Mouse (Mus musculus) adrenal gland (tissue): ENCODE results near the gene Fxn.
"Not testable (repeated sequence)": the region's sequence is repeated elsewhere in the genome, so short reads cannot be mapped to it uniquely, and the experiment has no call there.

Source experiments
- intact Hi-C: fragments of 180-260 bp; cut with DNase I; formaldehyde crosslinking; loops from one replicate; pipeline ENCODE4 v1.15.1; 2025

The Fxn gene

DNA sequence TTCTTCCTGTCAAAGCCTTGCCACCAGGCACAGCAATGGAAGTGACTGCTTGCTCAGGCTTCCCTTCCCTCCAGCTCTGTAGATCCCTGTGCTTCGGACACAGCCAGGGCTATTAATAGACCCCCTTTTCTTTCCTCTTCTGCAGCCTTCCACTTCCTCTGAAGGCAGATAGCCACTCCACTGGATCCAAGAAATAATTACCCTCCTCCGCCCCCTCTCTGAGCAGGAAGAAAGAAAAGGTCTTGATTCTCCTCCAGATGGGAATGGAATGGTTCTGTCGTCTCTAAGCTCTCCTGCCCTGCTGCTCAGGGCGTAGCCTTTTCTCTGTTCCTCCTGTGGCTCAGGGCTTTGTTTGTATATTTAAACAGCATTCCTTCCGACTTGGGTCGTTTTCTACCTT lies 28.5 kb downstream of the Fxn start:
- intact Hi-C loops, result no loop called here

DNA sequence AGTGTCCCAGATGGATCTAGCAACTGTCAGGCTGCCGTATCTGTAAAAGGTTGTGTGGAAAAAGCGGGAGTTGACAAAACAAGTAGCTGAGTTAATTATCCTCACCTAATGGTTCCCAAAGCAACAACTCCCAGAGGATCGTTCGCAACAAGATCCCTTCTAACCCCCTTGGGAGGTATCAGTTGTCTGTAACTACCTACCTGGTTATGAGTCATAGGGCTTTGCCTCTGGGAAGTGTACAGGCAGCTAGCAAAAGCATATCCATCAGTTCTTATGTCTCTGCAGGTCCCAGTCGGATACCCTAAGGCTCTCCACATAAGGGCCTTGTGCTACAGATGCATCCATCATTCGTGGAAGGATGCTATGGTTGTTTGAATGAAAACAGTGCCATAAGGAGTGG lies 37.1 kb downstream of the Fxn start:
- intact Hi-C loops, result no loop called here

DNA sequence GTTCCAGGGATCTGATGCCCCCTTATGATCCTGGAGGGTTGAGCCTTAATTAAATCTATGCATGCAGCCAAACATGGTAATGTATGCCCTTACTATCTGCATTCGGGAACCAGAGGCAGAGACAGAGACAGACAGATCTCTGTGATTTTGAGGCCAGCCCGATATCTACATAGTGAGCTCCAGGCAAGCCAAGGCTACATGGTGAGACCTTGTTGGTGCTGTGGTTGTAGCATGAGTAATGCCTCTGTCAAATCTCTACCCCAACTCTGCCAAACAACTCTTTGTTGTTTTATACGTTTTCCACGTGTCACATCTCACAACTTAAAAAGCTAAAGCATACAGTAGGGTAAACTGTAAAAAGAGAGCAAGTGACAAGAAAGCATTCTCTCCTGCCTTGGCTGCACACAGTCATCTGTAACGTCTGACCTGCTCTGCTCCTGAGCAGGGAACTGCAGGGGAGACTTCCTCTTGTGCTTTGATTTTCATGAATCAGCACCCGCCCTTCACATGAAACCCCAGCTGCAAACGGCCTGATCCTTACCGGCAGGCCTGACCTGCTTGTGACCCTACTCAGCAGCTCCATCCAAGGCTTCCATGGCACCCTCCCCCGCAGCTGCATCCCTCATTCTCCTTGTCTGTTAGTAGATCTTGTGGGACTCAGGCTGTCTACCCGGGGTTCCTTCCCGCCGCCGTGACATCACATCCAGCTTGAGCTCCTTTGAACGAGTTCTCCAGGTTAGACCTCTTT lies 38.4 kb downstream of the Fxn start:
- intact Hi-C loops, result no loop called here

DNA sequence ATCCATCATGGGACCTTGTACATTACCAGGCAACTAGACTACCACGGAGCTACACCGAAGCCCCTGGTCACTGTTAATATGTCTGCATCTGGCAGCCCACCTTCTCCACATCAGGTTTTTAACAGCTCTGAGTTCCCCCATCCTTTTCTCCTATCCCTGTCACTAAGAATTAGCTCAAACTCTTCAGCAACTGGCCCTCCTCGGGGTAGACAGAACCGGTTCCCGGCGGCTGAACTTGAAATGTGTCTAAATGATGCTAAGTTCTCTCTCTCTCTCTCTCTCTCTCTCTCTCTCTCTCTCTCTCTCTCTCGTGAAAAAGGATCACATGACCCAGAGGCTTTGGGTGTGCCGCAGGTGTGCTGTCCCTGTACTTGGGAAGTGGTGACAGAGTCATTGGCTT lies 39.1 kb downstream of the Fxn start:
- intact Hi-C loops, result no loop called here

DNA sequence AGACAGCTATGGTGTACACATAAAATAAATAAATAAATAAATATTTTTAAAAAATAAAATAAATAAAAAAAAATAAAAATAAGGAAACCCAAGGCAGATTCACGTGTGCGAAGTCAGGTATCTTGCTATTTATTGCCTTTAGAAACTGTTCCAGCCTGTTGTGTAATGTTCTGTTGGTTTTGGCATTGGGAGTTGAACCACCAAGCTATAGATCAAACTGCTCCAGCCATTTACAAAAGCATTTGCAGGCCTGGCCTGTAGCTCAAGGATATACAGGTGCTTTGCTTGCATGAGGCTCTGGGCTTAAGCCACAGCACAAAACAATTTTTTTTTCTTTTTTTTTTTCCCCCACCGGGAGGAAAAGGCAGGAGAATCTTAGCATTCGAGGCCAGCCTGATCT lies 42.4 kb downstream of the Fxn start:
- intact Hi-C loops, result no loop called here

DNA sequence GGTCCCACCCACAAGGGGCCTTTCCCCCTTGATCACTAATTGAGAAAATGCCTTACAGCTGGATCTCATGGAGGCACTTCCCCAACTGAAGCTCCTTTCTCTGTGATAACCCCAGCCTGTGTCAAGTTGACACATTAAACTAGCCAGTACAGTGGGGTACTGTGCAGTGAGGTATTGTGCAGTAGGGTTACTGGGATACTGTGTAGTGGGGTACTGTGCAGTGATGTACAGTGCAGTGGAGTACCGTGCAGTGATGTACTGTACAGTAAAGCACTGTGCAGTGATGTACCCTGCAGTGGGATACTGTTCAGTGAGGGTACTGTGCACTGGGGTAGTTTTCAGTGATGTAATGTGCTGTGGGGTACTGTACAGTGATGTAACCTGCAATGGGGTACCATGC lies 48.0 kb downstream of the Fxn start:
- intact Hi-C loops, result not testable (repeated sequence)

DNA sequence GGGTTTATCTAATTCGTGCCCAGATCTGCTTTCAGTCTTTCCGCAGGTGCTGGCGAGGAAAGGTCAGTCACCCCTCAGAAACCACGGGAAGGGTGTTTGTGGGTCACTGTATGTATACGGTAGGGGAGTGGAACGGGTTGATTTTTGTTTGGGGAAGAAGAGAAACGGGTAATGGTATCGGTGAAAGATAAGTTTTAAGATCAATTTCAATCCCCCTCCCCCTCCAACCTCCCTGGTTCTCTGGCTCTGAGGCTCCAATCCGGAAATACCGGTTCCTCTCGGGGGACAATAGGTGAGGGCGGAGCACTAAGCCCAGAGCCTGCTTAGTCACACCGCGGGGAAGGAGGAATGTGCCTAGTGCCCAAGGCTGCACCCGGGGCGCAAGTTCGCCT lies 55.1 kb downstream of the Fxn start:
- intact Hi-C loops, result loop anchor here (5.0 kb wide), 1 partner anchor 37 kb away; no protein-coding TSS in a partner anchor

DNA sequence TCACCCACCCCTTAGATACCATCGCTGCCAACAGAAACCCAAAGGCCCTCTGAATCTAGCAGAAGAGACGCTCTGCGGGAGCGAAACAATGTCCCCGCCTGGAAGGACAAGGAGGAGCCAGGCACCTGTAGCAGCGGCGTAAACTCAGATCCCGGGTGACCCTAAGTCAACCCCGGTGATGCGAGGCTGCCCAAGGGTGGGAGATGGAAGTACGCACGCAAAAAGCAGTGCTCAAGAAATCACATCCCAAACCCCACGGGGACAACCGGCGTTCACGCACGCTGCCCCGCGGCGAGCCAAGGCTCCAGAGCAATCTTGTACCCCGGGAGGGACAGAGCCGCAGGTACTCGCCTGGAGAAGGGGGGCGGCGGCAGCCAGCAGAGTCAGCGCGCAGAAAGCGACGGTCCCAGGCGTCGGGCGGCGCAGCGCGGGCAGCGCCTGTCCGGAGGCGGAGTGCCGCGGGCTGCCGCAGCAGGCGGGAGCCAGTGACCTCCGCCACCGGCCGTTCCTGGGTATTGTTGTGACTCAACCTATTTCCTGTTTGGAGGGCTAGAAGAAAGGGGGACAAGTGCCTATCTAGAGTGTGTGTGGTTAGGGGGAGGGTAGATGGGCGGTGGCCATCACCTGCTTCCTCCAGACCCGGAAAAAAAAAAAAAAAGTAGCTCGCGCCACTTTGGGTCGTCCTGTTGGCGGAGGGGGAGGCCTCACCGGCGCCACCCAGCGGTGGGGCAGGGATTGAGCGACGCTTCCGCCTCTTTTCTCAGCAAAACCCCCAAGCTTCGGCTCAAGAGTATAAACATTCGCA lies 55.7 kb downstream of the Fxn start, which contains the start of gene Tjp2:
Gene Tjp2 (minus strand): TSS at position 531 of the 805 bp plus-strand sequence.
- intact Hi-C loops, result loop anchor here (5.0 kb wide), 2 partner anchors 38 to 72 kb away; no protein-coding TSS in a partner anchor

DNA sequence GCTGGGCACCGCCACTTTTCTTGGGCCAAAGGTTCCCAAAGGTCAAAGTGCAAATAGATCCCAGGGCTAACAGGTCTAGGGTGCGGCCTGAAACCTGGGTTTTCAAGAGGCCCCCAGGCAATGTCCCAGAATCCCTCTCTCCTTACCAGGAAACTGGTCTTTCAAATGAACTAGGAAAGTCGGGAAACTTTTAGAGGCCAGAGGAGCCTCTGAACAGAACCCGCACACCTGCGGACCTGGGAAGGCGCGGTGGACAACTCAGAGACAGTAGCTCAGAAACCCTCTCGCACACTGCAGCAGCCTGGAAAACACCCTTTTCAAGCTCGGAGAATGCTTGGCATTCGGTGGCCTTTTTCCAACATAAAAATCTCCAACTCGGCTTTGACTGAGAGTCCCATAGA lies 56.6 kb downstream of the Fxn start:
- intact Hi-C loops, result loop anchor here (5.0 kb wide), 1 partner anchor 72 kb away; no protein-coding TSS in a partner anchor

DNA sequence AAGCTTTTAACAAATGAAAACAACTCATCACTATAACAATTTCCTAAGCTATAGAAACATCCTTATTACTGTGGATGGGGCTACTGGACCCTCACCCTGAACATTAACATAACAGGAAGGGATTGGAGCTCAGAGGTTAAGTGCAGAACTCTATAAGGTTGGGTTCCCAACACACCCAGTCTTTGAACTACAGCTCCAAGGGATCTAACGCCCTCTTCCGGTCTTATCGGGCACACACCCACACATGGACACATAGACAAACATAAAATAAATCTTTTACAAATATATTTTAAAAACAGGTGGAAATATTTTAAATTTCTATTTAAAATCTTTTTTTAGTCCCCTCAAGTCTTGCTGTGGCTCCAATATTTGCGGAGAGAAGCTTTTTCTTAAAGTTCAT lies 59.0 kb downstream of the Fxn start:
- intact Hi-C loops, result loop anchor here (5.0 kb wide), 1 partner anchor 69 kb away; no protein-coding TSS in a partner anchor

DNA sequence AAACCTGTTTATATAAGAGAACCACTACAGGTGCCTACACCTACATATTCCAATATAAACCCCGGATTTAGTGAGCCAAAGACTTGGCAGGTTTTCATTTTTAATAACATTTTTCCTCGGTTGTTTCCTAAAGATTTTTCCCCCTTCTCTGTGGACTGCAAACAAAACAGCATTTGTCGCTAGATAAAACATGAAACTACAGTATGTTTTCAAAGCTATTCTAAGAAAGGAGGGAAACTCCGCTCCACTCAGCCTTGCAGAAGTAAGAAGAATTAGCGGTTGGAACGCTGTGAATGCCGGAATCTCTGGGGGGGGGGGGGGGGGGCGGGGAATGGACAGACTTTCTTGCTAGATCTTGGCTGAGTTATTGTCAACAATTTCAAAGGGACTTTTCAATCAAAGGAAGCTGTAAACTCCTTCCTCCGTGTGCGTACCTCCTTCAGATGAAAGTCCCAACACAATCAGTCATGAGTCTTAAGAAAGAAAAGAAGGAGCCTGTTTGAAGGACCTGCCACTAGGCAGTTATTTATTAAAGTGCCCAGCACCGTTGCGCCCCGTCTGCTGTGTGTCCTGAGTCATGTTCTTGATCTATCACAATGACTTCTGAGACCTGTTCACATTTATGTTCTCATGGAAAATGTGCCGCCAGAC lies 59.5 kb downstream of the Fxn start:
- intact Hi-C loops, result loop anchor here (5.0 kb wide), 1 partner anchor 69 kb away; no protein-coding TSS in a partner anchor

DNA sequence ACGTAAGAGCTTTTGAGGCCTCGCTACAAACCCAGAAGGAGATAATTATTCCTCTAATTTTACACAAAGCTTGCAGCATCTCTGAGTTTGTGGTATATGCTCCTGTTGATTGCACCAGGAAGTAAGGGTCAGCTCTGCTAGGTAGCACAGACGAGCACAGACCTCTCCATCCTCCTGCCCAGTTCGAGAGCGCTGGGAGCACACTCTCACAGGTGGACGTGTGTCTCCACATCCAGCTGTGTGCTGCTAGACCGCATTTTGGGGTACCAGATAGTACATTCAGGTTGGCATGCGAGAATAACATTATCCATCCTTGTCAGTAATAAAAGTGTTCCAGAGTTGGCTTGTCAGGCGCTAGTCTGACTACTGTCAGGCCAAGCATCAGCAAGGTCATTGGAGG lies 61.4 kb downstream of the Fxn start:
- intact Hi-C loops, result no loop called here

DNA sequence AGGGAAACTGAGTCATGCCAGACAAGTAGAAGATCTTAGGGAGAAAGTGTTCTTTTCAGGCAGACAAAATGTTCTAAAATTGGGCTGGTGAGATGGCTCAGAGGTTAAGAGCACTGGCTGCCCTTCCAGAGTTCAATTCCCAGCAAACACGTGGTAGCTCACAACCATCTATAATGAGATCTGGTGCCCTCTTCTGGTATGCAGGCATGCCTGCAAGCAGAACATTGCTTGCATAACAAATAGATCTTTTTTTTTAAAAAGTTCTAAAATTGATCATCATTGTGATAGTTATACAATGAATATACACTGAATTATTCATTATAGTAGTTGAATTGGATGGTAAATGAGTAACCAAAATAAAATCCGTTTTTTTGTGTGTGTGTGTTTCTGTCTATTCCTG lies 62.1 kb downstream of the Fxn start:
- intact Hi-C loops, result no loop called here

DNA sequence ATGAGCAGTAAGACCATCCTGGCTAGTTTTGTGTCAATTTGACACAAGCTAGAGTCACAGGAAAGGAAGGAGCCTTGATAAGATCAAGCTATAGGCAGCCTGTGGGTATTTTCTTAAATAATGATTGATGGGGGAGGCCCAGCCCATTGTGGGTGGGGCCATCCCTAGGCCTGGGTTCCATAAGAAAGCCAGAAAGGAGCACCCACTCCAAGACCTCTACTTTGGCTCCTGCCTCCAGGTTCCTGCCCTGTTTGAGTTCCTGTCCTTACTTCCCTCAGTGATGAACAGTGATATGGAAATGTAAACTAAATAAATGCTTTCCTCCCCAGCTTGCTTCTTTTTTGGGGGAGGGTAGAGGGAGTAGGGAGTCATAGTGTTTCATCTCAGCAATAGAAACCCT lies 62.6 kb downstream of the Fxn start:
- intact Hi-C loops, result no loop called here

DNA sequence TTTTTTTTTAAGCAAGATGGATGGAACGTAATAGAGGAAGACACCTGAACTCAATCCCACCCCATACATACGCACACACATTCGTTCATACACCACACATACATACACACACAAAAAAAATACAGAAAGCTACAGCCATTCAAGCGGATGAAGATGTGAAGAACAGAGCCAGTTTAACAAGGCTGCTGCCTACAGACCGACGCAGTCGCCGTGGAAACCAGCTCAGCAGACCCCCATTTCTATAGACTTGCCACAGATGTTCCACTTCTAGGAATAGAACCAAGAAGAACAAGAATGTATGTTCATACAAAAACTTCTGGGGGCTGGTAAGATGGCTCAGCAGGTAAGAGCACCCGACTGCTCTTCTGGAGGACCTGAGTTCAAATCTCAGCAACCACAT lies 63.6 kb downstream of the Fxn start:
- intact Hi-C loops, result no loop called here

DNA sequence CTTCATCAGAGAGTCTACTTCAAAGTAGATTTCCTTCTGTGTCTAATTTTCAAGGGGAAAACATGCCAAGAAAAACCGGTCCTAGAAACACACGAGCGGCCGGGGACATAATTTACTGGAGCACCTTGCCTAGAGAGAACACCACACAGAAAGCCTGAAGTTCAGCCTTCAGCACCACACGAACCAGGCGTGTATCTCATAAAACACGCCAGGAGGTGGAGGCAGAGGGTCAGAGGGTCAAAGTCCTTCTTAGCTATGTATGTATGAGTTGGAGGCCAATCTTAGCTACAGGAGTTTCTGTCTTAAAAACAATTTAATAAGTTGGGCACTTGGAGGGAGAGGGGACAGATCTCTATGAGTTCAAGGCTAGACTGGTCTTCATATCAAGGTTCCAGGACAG lies 65.5 kb downstream of the Fxn start:
- intact Hi-C loops, result no loop called here

DNA sequence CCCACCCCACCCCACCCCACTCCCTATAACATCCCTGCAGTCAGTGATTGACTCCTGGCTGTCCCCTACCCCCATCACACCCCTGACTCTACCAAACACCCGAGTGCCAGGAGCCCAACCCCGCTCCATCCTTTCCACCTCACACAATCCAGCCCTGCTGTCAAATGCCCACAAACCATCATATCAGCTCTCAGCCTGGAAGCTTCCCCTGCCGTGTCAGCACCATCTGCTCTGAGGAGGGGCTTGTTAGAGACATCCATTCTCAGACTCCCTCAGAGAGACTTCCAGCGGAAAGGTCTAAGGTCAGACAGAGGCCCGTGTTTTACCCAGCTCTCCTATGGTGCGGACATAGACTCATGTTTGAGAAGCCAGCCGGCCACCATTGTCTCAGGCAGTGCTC lies 67.1 kb downstream of the Fxn start:
- intact Hi-C loops, result no loop called here

DNA sequence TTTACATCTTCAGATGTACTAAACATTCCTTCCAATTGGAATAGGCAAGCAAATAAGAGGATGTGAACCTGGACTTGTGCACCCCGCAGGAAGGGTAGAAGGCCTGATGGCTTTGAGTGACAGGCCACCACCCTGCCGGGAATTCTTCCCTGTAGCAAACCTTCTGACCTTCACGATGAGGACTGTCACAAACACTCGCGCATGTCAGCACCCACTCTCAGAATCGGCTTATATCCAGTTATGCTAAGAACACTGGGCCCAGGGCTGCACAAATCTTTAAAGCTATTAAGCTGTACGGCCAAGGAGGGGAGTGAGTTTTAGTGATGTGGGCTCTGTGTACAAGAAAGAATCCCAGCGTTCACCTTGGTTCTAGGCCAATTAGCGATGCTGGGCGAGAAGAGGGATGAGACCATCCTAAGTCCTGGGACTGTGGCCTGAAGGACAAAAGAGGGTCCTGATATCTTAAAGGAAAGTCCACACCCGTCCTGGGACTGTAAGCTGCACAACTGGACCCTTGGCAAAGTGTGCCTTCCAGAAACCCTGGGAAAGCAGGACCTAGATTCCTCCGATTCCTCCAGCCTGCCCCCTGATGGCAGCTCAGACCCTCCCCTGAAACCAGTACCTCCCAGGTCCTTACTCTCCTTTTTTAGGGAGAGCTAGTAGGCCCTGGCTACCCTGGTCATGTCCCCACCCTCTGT lies 67.7 kb downstream of the Fxn start:
- intact Hi-C loops, result no loop called here
